Mouse (Mus musculus): ENCODE measurements around the gene Crybg3.

Crybg3 gene

GRCm38 (mm10) chr16:59583515-59583914, 17.3 kb downstream of the Crybg3 start:
- DNase-seq (ENCODE audit: low spot score in 2 of 2): no peak

- no peak for DNase-seq (ENCODE audit: low spot score in 2 of 2)
Observed at GRCm38 (mm10) chr16:59579237-59579636, 21.5 kb downstream of the Crybg3 start.

GRCm38 (mm10) chr16:59573961-59574360, 26.8 kb downstream of the Crybg3 start:
- no peak for DNase-seq (ENCODE audit: low spot score in 2 of 2)

GRCm38 (mm10) chr16:59572685-59573084, 28.1 kb downstream of the Crybg3 start:
- DNase-seq (ENCODE audit: low spot score in 2 of 2): no peak

GRCm38 (mm10) chr16:59570807-59571206, 30.0 kb downstream of the Crybg3 start:
- no peak for DNase-seq (ENCODE audit: low spot score in 2 of 2)

GRCm38 (mm10) chr16:59569837-59570236, 30.9 kb downstream of the Crybg3 start:
- DNase-seq (ENCODE audit: low spot score in 2 of 2): no peak

- no peak for DNase-seq (ENCODE audit: low spot score in 2 of 2)
Observed at GRCm38 (mm10) chr16:59567721-59568381, 32.9 kb downstream of the Crybg3 start.

GRCm38 (mm10) chr16:59566437-59566836, 34.3 kb downstream of the Crybg3 start:
- DNase-seq (ENCODE audit: low spot score in 2 of 2): no peak

GRCm38 (mm10) chr16:59565631-59566030, 35.1 kb downstream of the Crybg3 start:
- no peak for DNase-seq (ENCODE audit: low spot score in 2 of 2)

- no peak for DNase-seq (ENCODE audit: low spot score in 2 of 2)
Observed at GRCm38 (mm10) chr16:59564025-59564424, 36.8 kb downstream of the Crybg3 start.

GRCm38 (mm10) chr16:59559300-59560200, 41.2 kb downstream of the Crybg3 start:
- no peak for DNase-seq (ENCODE audit: low spot score in 2 of 2)

- no peak for DNase-seq (ENCODE audit: low spot score in 2 of 2)
Observed at GRCm38 (mm10) chr16:59558916-59559299, 41.9 kb downstream of the Crybg3 start.

- DNase-seq (ENCODE audit: low spot score in 2 of 2): no peak
Observed at GRCm38 (mm10) chr16:59553490-59554161, 47.2 kb downstream of the Crybg3 start.

GRCm38 (mm10) chr16:59551507-59551906, 49.3 kb downstream of the Crybg3 start:
- no peak for DNase-seq (ENCODE audit: low spot score in 2 of 2)

- no peak for DNase-seq (ENCODE audit: low spot score in 2 of 2)
Observed at GRCm38 (mm10) chr16:59549631-59550030, 51.1 kb downstream of the Crybg3 start.

GRCm38 (mm10) chr16:59548582-59548947, 52.2 kb downstream of the Crybg3 start:
- no peak for DNase-seq (ENCODE audit: low spot score in 2 of 2)

- no peak for DNase-seq (ENCODE audit: low spot score in 2 of 2)
Observed at GRCm38 (mm10) chr16:59547887-59548581, 52.7 kb downstream of the Crybg3 start.

GRCm38 (mm10) chr16:59547466-59547865, 53.3 kb downstream of the Crybg3 start:
- no peak for DNase-seq (ENCODE audit: low spot score in 2 of 2)

- DNase-seq (ENCODE audit: low spot score in 2 of 2): no peak
Observed at GRCm38 (mm10) chr16:59545360-59545759, 55.4 kb downstream of the Crybg3 start.

GRCm38 (mm10) chr16:59541382-59541781, 59.4 kb downstream of the Crybg3 start:
- no peak for DNase-seq (ENCODE audit: low spot score in 2 of 2)

GRCm38 (mm10) chr16:59540944-59541343, 59.8 kb downstream of the Crybg3 start:
- DNase-seq (ENCODE audit: low spot score in 2 of 2): no peak

GRCm38 (mm10) chr16:59535673-59536072, 65.1 kb downstream of the Crybg3 start:
- DNase-seq (ENCODE audit: low spot score in 2 of 2): no peak
